Mouse (Mus musculus): ENCODE measurements around the gene Vsig2. TPM values are rescaled to one million over a fixed set of nuclear protein-coding genes. Genes with fewer than 3 reads are reported as not detected.

Vsig2 gene
- polyA plus RNA-seq, 1 experiment from 2014 or later = 0.77 TPM

DNA sequence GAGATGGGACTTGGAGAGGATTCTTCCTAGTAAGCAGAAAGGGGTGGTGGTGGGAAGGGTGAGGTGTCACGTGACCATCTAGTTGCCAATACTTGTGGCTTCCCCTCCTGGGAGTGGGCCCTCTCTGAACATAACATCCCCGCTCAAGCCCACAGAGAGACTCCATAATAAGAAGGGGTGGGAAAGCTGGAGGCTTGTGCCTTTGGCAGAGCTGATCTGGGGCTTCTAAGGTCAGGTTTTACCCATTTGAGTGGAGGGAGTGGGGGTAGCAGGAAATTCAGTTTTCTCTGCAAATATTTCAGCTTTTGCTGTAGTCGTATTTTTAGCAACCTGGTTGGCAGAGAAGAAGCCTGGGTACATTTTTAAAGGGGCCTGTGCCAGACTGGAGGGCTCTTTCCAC lies 17.3 kb downstream of the Vsig2 start:
- Histone ChIP-seq H3K36me3 (no peaks in the 10 kb centered on the region), H3K27me3 (ENCODE audit: insufficient read depth, poor library complexity, severe bottlenecking) (peaks cover 46% of the 10 kb centered on the region), H3K9me3 (no peaks in the 10 kb centered on the region), H3K4me3 (no peak overlapping the region), H3K27ac (no peak overlapping the region), H3K4me1 (peaks cover 33% of the 10 kb centered on the region)
- WGBS = 71% methylated on average over 3 of the region's 3 CpGs
- no peak for DNase-seq (ENCODE audit: low spot score)

- peaks cover 10% of the 10 kb centered on the region; the same call in 1 of the 2 replicates for H3K27me3 ChIP-seq (ENCODE audit: insufficient read depth, poor library complexity, severe bottlenecking)
- no peaks in the 10 kb centered on the region for H3K9me3 ChIP-seq
- H3K4me1 ChIP-seq = peaks cover 3% of the 10 kb centered on the region
- no peak overlapping the region for H3K27ac ChIP-seq
- no peaks in the 10 kb centered on the region for H3K36me3 ChIP-seq
- H3K4me3 ChIP-seq = no peak overlapping the region
- DNase-seq (ENCODE audit: low spot score) = no peak
- WGBS = 87% methylated on average over 2 of the region's 2 CpGs
These were observed 21.6 kb downstream of the Vsig2 start for GRCm38 (mm10) chr9:37560617-37561016.

- 43% methylated on average over 1 of the region's 1 CpGs for WGBS
- H3K9me3 ChIP-seq = no peaks in the 10 kb centered on the region
- H3K27me3 ChIP-seq (ENCODE audit: insufficient read depth, poor library complexity, severe bottlenecking) = no peaks in the 10 kb centered on the region
- no peak overlapping the region for H3K4me3 ChIP-seq
- no peaks in the 10 kb centered on the region for H3K36me3 ChIP-seq
- H3K27ac ChIP-seq = no peak overlapping the region
- DNase-seq (ENCODE audit: low spot score) = no peak
- peaks cover 15% of the 10 kb centered on the region for H3K4me1 ChIP-seq
These were observed 24.8 kb downstream of the Vsig2 start for GRCm38 (mm10) chr9:37563805-37564204.

DNA sequence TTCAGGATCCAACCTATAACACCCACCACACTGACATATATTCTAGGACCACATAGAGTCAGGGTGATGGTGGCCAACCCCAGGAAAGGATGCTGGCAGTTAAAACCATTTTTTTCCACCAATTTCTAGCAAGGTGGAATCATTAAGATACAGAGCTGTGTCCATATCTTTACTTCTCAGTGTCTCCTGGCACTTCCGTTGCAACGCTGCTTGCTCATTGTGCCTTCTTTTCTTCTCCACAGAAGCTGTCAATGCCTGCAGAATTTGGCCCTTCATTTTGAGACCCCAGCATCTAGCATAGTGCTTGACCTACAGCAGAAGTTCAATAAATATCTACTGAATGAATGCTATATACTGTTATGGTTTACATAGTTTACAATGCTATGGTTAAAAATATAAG lies 28.0 kb downstream of the Vsig2 start:
- no peaks in the 10 kb centered on the region for H3K9me3 ChIP-seq
- DNase-seq (ENCODE audit: low spot score) = no peak
- 80% methylated on average over 2 of the region's 2 CpGs for WGBS
- no peak overlapping the region for H3K4me3 ChIP-seq
- H3K36me3 ChIP-seq = no peaks in the 10 kb centered on the region
- no peak overlapping the region for H3K27ac ChIP-seq
- H3K4me1 ChIP-seq = peaks cover 23% of the 10 kb centered on the region
- H3K27me3 ChIP-seq (ENCODE audit: insufficient read depth, poor library complexity, severe bottlenecking) = no peaks in the 10 kb centered on the region

DNA sequence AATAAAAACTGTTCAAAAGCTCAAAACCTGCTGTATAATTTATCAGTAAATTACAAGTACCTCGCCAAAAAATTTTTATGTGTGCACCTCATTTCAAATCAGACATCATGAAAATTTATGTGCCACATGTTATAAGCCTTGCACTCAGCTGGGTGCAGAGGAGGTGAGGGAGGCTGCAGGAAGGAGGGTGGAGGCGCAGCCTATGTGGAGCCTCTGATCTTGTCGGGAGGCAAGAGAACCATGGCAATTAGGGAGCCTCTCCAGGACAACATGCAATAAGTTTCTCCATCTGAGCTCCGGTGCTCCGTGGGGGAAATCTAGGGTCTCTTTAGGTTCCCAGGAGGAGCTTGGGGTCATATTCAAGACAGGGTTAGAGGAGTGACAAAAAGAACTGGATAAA lies 28.4 kb downstream of the Vsig2 start:
- WGBS = 49% methylated on average over 5 of the region's 5 CpGs
- 0 out of 2 replicates have a peak overlapping the region, but pooled peaks have one; percentile 19 for H3K4me3 ChIP-seq
- H3K4me1 ChIP-seq = peaks cover 28% of the 10 kb centered on the region
- H3K27me3 ChIP-seq (ENCODE audit: insufficient read depth, poor library complexity, severe bottlenecking) = no peaks in the 10 kb centered on the region
- H3K36me3 ChIP-seq = no peaks in the 10 kb centered on the region
- DNase-seq (ENCODE audit: low spot score) = no peak
- H3K27ac ChIP-seq = no peak overlapping the region
- H3K9me3 ChIP-seq = no peaks in the 10 kb centered on the region

- Histone ChIP-seq H3K4me3 (peak overlapping the region; percentile 19), H3K27ac (no peak overlapping the region), H3K9me3 (no peaks in the 10 kb centered on the region), H3K27me3 (ENCODE audit: insufficient read depth, poor library complexity, severe bottlenecking) (no peaks in the 10 kb centered on the region), H3K4me1 (peaks cover 34% of the 10 kb centered on the region), H3K36me3 (no peaks in the 10 kb centered on the region)
- no peak for DNase-seq (ENCODE audit: low spot score)
- 25% methylated on average over 15 of the region's 15 CpGs for WGBS
These were observed 29.0 kb downstream of the Vsig2 start for GRCm38 (mm10) chr9:37567892-37568604.

DNA sequence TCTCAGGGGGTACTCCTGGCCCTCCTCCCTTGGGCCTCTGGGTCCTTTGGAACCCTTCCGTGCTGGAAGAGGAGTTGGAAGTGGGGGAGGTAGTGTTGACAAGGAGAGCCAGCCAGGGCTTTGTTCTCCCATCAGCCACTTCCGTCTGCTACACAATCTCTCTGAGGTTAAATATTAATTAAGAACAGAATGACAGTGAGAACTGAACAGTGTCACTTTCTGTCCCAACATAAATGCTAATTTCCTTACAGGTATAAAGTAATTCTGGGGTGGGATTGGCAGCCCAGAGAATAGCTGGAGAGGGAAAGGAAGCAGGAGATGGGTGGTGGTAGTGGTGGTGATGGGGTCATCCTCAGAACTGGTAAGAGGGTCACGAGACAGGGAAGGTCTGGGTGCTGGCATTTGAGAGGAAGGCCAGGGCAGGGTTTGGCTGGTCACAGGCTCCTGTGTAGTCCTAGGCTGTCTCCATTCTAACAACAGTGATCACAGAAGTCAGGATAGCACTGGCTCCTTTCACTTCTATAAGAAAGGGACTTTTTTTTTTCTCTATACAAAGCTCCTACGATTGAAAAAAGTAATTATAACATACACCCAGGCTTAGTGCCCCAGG lies 29.7 kb downstream of the Vsig2 start:
- peaks cover 37% of the 10 kb centered on the region for H3K4me1 ChIP-seq
- 39% methylated on average over 4 of the region's 4 CpGs for WGBS
- no peaks in the 10 kb centered on the region for H3K9me3 ChIP-seq
- no peak overlapping the region for H3K4me3 ChIP-seq
- DNase-seq (ENCODE audit: low spot score) = no peak
- no peaks in the 10 kb centered on the region for H3K36me3 ChIP-seq
- no peak overlapping the region for H3K27ac ChIP-seq
- H3K27me3 ChIP-seq (ENCODE audit: insufficient read depth, poor library complexity, severe bottlenecking) = no peaks in the 10 kb centered on the region

GRCm38 (mm10) chr9:37569231-37569835 lies 30.3 kb downstream of the Vsig2 start:
- WGBS = 60% methylated on average over 2 of the region's 2 CpGs

GRCm38 (mm10) chr9:37572204-37572876 lies 33.3 kb downstream of the Vsig2 start:
- H3K4me1 ChIP-seq = peaks cover 42% of the 10 kb centered on the region
- WGBS = 11% methylated on average over 3 of the region's 3 CpGs

More at GRCm38 (mm10) chr9:37569231-37569835, 30.3 kb downstream of the Vsig2 start:
- Histone ChIP-seq H3K9me3 (no peaks in the 10 kb centered on the region), H3K4me3 (no peak overlapping the region), H3K4me1 (peaks cover 37% of the 10 kb centered on the region), H3K36me3 (no peaks in the 10 kb centered on the region), H3K27me3 (ENCODE audit: insufficient read depth, poor library complexity, severe bottlenecking) (no peaks in the 10 kb centered on the region), H3K27ac (no peak overlapping the region)
- no peak for DNase-seq (ENCODE audit: low spot score)

GRCm38 (mm10) chr9:37576436-37576930 lies 37.4 kb downstream of the Vsig2 start:
- WGBS = 28% methylated on average over 14 of the region's 14 CpGs
- Histone ChIP-seq H3K36me3 (no peaks in the 10 kb centered on the region), H3K4me3 (peak overlapping the region; percentile 31; the same call in 1 of the 2 replicates), H3K27me3 (ENCODE audit: insufficient read depth, poor library complexity, severe bottlenecking) (peaks cover 4% of the 10 kb centered on the region), H3K9me3 (no peaks in the 10 kb centered on the region), H3K27ac (no peak overlapping the region), H3K4me1 (peaks cover 22% of the 10 kb centered on the region)
- no peak for DNase-seq (ENCODE audit: low spot score)

More at GRCm38 (mm10) chr9:37572204-37572876, 33.3 kb downstream of the Vsig2 start:
- Histone ChIP-seq H3K27me3 (ENCODE audit: insufficient read depth, poor library complexity, severe bottlenecking) (peaks cover 4% of the 10 kb centered on the region), H3K36me3 (no peaks in the 10 kb centered on the region), H3K4me3 (no peak overlapping the region), H3K27ac (peak overlapping the region; percentile 62), H3K9me3 (no peaks in the 10 kb centered on the region)
- no peak for DNase-seq (ENCODE audit: low spot score)

- Histone ChIP-seq H3K27me3 (ENCODE audit: insufficient read depth, poor library complexity, severe bottlenecking) (no peaks in the 10 kb centered on the region), H3K36me3 (no peaks in the 10 kb centered on the region), H3K4me3 (no peak overlapping the region), H3K9me3 (peaks cover 3% of the 10 kb centered on the region; the same call in 1 of the 2 replicates), H3K27ac (no peak overlapping the region), H3K4me1 (no peaks in the 10 kb centered on the region)
- no peak for DNase-seq (ENCODE audit: low spot score)
- 81% methylated on average over 5 of the region's 5 CpGs for WGBS
These were observed 44.5 kb downstream of the Vsig2 start for GRCm38 (mm10) chr9:37583594-37583993.

DNA sequence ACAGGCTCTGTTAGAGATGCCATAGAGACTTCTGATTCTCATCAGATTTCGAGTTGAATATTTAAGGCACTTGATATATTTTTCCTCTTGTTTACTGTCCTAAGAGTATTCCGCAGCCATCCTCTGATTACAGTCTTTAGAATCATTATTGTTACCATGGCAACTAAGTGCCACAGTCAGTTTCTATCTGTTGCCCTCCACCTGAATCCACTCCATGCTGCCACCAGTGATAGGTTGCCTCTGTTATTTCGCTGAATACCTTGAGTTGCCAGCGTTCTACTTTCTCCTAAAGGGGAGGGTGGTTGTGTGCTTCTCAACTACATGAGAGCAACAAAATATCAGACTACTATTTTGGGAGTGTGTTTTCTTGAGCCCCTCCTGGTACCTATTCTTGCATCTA lies 47.7 kb downstream of the Vsig2 start:
- H3K27me3 ChIP-seq (ENCODE audit: insufficient read depth, poor library complexity, severe bottlenecking) = no peaks in the 10 kb centered on the region
- no peak overlapping the region for H3K4me3 ChIP-seq
- no peak for DNase-seq (ENCODE audit: low spot score)
- H3K36me3 ChIP-seq = no peaks in the 10 kb centered on the region
- no peak overlapping the region for H3K27ac ChIP-seq
- 75% methylated on average over 4 of the region's 4 CpGs for WGBS
- H3K9me3 ChIP-seq = peaks cover 3% of the 10 kb centered on the region; the same call in 1 of the 2 replicates
- no peaks in the 10 kb centered on the region for H3K4me1 ChIP-seq

Data from heart, embryonic 10.5 days (tissue).